Mouse (Mus musculus) bone marrow, adult 2 months (tissue): ENCODE results near the gene Ndnf. TPM values are rescaled to one million over a fixed set of nuclear protein-coding genes. Genes with fewer than 3 reads are reported as not detected.

Source experiments
- H3K27ac ChIP-seq: fragments of 200-500 bp; 2 replicates; pipeline ENCODE4 v1.5.1; 2012; ENCODE audit warnings: low read depth, mild to moderate bottlenecking, control low read depth, inconsistent platforms, low read length; ENCODE audit not compliant: control insufficient read depth, poor library complexity, insufficient read depth
- H3K4me1 ChIP-seq: fragments of 200-500 bp; 2 replicates; pipeline ENCODE4 v1.6.1; 2011; ENCODE audit warnings: low read length; ENCODE audit not compliant: control insufficient read depth, insufficient read depth
- H3K4me3 ChIP-seq: fragments of 200-500 bp; replicated peaks from 2 replicates; pipeline ENCODE3; 2011; ENCODE audit warnings: mild to moderate bottlenecking, low read depth, low read length, control low read depth; ENCODE audit not compliant: control insufficient read depth
- CTCF ChIP-seq: fragments of 200-500 bp; IDR thresholded peaks from 2 replicates; pipeline ENCODE4 v1.5.1; 2011; ENCODE audit warnings: low read length, control low read depth; ENCODE audit not compliant: control insufficient read depth, insufficient read depth
- POLR2A ChIP-seq: fragments of 200-500 bp; IDR thresholded peaks from 2 replicates; pipeline ENCODE4 v1.6.1; 2011; ENCODE audit warnings: low read depth, mild to moderate bottlenecking, control low read depth, low read length, borderline replicate concordance; ENCODE audit not compliant: control insufficient read depth
- WGBS: fragments of 180-500 bp; shearing (Covaris S2); methylation state at CpG from one replicate; pipeline ENCODE4 v1.1.7; 2018; 5-methylcytosine and 5-hydroxymethylcytosine counted together
- polyA plus RNA-seq: library from polyadenylated mRNA; stranded (reverse); fragments of >200 nt; gene quantifications from 2 replicates; pipeline ENCODE4 v1.2.4, GENCODE M21; 2011; ENCODE audit warnings: low replicate concordance; ENCODE audit not compliant: missing spikeins, insufficient read depth, insufficient read length

Ndnf gene
- polyA plus RNA-seq, 1 experiment = 1.0 TPM

GRCm38 (mm10) chr6:65760073-65760472 is 88.7 kb downstream of the Ndnf start:
- Histone ChIP-seq H3K4me3 (no peak overlapping the region), H3K4me1 (no peaks in the 10 kb centered on the region), H3K27ac (no peak overlapping the region)
- WGBS = 84% methylated on average over 3 of the region's 3 CpGs
- TF ChIP-seq CTCF = no peak
- TF ChIP-seq POLR2A = no peak

Other genes with a start within 250 kb of the Ndnf start
- not detected in 2 replicates for gene Tnip3, start 146.3 kb upstream of the Ndnf start, polyA plus RNA-seq
- gene Prdm5, start 107.4 kb downstream of the Ndnf start, polyA plus RNA-seq = 1.0 and 2.3 TPM in 2 replicates